Mouse (Mus musculus): ENCODE measurements at regions not wholly inside any gene's neighbourhood (a gene's known extent, or its start where the extent isn't known, plus 50 kb on each side); places are given as distances from the start of the nearest gene placed in this dataset.

DNA sequence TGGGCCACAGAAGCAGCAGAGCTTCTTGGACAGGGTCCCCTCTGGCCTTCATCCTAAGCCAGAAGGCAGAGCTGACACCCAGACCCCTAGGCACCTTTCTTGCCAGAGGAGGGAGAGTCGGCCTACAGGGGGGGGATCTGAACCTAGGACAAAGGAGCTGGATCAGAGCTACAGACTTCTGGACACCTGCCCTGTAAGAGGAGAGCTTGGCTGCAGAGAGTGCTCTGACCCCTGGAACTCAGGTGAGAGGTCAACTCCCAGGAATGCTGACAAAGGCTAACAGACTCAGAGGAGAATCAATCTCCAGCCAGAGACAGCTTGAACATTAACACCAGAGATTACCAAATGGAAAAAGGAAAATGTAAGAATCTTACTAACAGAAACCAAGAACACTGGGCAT, 335.5 kb upstream of the Tmem229a start:
- TF ChIP-seq CTCF (IDR thresholded peaks at IDR 0.05; ENCODE audit: low read depth) (no peak), EP300 (optimal IDR thresholded peaks at IDR 0.05) (no peak)
